Mouse (Mus musculus): Measurements from ENCODE around the gene Tenm4. TPM values are rescaled to one million over a fixed set of nuclear protein-coding genes. Genes with fewer than 3 reads are reported as not detected.

Tenm4 gene
- total and polyA plus RNA-seq, 3 experiments = 9.2 to 15.2 TPM; not detected in 1

DNA sequence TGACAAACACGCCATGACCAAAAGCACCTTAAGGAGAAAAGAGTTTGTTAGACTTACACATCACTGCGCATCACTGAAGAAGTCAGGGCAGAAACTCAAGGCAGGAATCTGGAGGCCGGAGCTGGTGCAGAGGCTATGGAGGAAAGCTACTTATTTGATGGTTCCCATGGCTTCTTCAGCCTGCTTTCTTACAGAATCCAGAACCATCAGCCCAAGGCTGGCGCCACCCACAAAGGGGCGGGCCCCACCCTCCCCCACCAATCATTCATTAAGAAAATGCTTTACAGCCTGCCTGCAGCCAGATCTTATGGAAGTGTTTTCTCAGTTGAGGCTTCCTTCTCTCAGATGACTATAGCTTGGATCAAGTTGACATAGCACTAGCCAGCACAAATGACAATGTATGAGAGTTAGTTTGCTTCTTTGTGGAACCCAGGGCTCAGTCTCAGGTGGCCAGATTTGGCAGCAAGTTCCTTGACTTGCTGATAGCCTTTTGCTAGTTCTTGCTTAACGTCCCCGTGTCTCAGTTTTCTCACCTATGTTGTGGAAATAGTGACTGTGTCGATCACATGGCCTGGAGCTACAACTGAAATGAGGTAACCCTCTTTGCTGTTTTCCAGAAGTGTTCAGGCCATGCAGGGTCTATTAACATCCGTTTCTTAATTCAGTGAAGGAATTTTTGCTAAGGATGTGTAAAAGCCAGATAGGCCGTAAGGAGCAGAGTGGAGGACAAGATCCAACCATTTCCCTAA is 32.9 kb downstream of the Tenm4 start:
- no peak overlapping the region for H3K9ac ChIP-seq (ENCODE audit: control insufficient read depth, low read depth, low read length, poor library complexity, severe bottlenecking)
- H3K4me1 ChIP-seq (ENCODE audit: control insufficient read depth in 1 of 2, insufficient read depth in 2 of 2, low read length in 2 of 2) = no peaks in the 10 kb centered on the region
- no peak overlapping the region for H3K27ac ChIP-seq (ENCODE audit: control insufficient read depth, low read depth, low read length)
- DNase-seq (ENCODE audit: low read depth, low spot score) = no peak
- no peaks in the 10 kb centered on the region for H3K27me3 ChIP-seq (ENCODE audit: control insufficient read depth in 1 of 2, insufficient read depth in 2 of 2, low read length in 2 of 2)
- no peak for TF ChIP-seq MEF2A (IDR thresholded peaks at IDR 0.05; ENCODE audit: extremely low read depth, insufficient replicate concordance, low read depth, low read length, poor library complexity, severe bottlenecking)
- no peaks in the 10 kb centered on the region for H3K9me3 ChIP-seq (replicated peaks; ENCODE audit: insufficient read depth, low read length)
- H3K4me3 ChIP-seq (ENCODE audit: control insufficient read depth in 1 of 2, insufficient read depth in 1 of 2, low read depth in 2 of 2, low read length in 2 of 2) = no peak overlapping the region
- H3K36me3 ChIP-seq (ENCODE audit: control insufficient read depth in 1 of 2, insufficient read depth in 2 of 2, low read length in 2 of 2) = no peaks in the 10 kb centered on the region
- H3K79me2 ChIP-seq (ENCODE audit: control insufficient read depth, insufficient read depth, low read length, poor library complexity) = no peaks in the 10 kb centered on the region

DNA sequence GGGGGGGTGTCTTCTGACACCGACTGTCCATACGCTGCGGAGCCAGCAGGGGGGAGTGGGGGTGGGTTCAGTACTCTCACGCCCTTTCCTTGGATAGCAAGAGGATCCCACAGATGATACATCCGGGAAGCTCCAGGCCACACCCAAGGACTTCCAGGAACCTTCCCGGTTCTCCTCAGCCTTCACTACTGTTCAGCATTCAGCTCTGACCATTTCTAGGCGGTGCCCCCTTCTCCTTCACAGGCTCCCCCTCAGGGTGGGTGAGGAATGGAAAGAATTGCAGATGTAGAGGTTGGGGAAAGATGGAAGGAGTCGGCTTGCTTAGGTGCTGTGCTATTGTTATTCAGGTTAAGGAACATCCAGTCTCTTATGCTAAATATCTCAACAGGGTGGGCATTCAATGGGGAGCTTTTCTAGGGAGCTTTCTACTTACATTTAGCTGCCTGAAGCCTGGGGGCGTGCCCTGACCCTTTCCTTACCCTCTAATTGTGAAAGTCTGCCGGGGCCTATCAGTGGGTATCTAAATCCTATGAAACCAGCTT is 33.8 kb downstream of the Tenm4 start:
- Histone ChIP-seq H3K27ac (ENCODE audit: control insufficient read depth, low read depth, low read length) (no peak overlapping the region), H3K9ac (ENCODE audit: control insufficient read depth, low read depth, low read length, poor library complexity, severe bottlenecking) (no peak overlapping the region)
- DNase-seq (ENCODE audit: low read depth, low spot score) = no peak

DNA sequence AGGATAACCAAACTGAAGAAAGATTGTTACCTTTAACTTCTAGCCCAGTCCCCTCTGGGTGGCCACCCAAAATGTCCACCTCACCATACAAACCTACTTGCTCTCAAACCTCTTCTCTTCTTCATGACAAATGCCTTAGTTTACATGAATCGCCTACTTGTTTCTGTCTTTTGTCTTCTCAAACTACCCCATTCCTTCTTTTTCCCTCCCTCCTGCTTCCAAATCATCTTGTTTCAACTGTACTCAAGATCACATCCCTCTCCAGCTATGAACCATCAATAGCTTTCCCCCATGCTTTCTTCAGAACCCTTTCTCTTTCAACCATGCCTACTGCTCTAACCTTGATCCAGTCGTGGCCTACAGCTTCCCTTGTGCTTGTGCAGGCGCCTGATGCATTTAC is 36.0 kb downstream of the Tenm4 start:
- H3K36me3 ChIP-seq (ENCODE audit: control insufficient read depth in 1 of 2, insufficient read depth in 2 of 2, low read length in 2 of 2) = no peaks in the 10 kb centered on the region
- DNase-seq (ENCODE audit: low read depth, low spot score) = no peak
- TF ChIP-seq MAZ (IDR thresholded peaks at IDR 0.05; ENCODE audit: low read depth, low read length) = no peak
- no peak for TF ChIP-seq TCF12 (IDR thresholded peaks at IDR 0.05; ENCODE audit: low read depth, low read length)
- no peak for TF ChIP-seq ZMIZ1 (IDR thresholded peaks at IDR 0.05; ENCODE audit: low read depth, low read length)
- TF ChIP-seq NRF1 (IDR thresholded peaks at IDR 0.05; ENCODE audit: insufficient read depth, low read depth, low read length, poor library complexity, severe bottlenecking) = no peak
- TF ChIP-seq GATA1 (IDR thresholded peaks at IDR 0.05; ENCODE audit: low read depth, low read length) = no peak
- no peak for TF ChIP-seq UBTF (IDR thresholded peaks at IDR 0.05; ENCODE audit: borderline replicate concordance, insufficient read depth, low read depth, low read length)
- no peak for TF ChIP-seq MAFK (IDR thresholded peaks at IDR 0.05; ENCODE audit: borderline replicate concordance, low read depth, low read length)
- no peak for TF ChIP-seq MEF2A (IDR thresholded peaks at IDR 0.05; ENCODE audit: extremely low read depth, insufficient replicate concordance, low read depth, low read length, poor library complexity, severe bottlenecking)
- no peak for TF ChIP-seq RAD21 (IDR thresholded peaks at IDR 0.05; ENCODE audit: low read depth, low read length)
- no peak for TF ChIP-seq POLR2A (IDR thresholded peaks at IDR 0.05; ENCODE audit: control insufficient read depth in 1 of 2, insufficient read depth in 1 of 2, low read depth in 1 of 2, low read length in 2 of 2, poor library complexity in 1 of 2)
- no peak for TF ChIP-seq EP300 (IDR thresholded peaks at IDR 0.05; ENCODE audit: low read depth in 1 of 2, low read length in 2 of 2)
- TF ChIP-seq CTCF (IDR thresholded peaks at IDR 0.05 in 2 of 3, conservative IDR thresholded peaks at IDR 0.05 in 1 of 3; ENCODE audit: control insufficient read depth in 1 of 3, insufficient read depth in 1 of 3, low read depth in 2 of 3, low read length in 3 of 3, poor library complexity in 1 of 3, severe bottlenecking in 1 of 3) = no peak
- no peak for TF ChIP-seq RCOR1 (IDR thresholded peaks at IDR 0.05; ENCODE audit: low read depth, low read length)
- no peaks in the 10 kb centered on the region for H3K9me3 ChIP-seq (replicated peaks; ENCODE audit: insufficient read depth, low read length)
- no peaks in the 10 kb centered on the region for H3K4me1 ChIP-seq (ENCODE audit: control insufficient read depth in 1 of 2, insufficient read depth in 2 of 2, low read length in 2 of 2)
- no peak overlapping the region for H3K27ac ChIP-seq (ENCODE audit: control insufficient read depth, low read depth, low read length)
- H3K27me3 ChIP-seq (ENCODE audit: control insufficient read depth in 1 of 2, insufficient read depth in 2 of 2, low read length in 2 of 2) = no peaks in the 10 kb centered on the region
- no peak overlapping the region for H3K9ac ChIP-seq (ENCODE audit: control insufficient read depth, low read depth, low read length, poor library complexity, severe bottlenecking)
- no peaks in the 10 kb centered on the region for H3K79me2 ChIP-seq (ENCODE audit: control insufficient read depth, insufficient read depth, low read length, poor library complexity)
- H3K4me3 ChIP-seq (ENCODE audit: control insufficient read depth in 1 of 2, insufficient read depth in 1 of 2, low read depth in 2 of 2, low read length in 2 of 2) = no peak overlapping the region

More for the DNA sequence above, 33.8 kb downstream of the Tenm4 start:
- no peaks in the 10 kb centered on the region for H3K36me3 ChIP-seq (ENCODE audit: control insufficient read depth in 1 of 2, insufficient read depth in 2 of 2, low read length in 2 of 2)
- no peaks in the 10 kb centered on the region for H3K4me1 ChIP-seq (ENCODE audit: control insufficient read depth in 1 of 2, insufficient read depth in 2 of 2, low read length in 2 of 2)
- no peaks in the 10 kb centered on the region for H3K9me3 ChIP-seq (replicated peaks; ENCODE audit: insufficient read depth, low read length)
- no peaks in the 10 kb centered on the region for H3K27me3 ChIP-seq (ENCODE audit: control insufficient read depth in 1 of 2, insufficient read depth in 2 of 2, low read length in 2 of 2)
- H3K79me2 ChIP-seq (ENCODE audit: control insufficient read depth, insufficient read depth, low read length, poor library complexity) = no peaks in the 10 kb centered on the region
- no peak overlapping the region for H3K4me3 ChIP-seq (ENCODE audit: control insufficient read depth in 1 of 2, insufficient read depth in 1 of 2, low read depth in 2 of 2, low read length in 2 of 2)
- TF ChIP-seq ZNF384 (IDR thresholded peaks at IDR 0.05; ENCODE audit: low read depth, low read length) (no peak), SMC3 (IDR thresholded peaks at IDR 0.05; ENCODE audit: low read depth, low read length) (no peak), TBP (IDR thresholded peaks at IDR 0.05; ENCODE audit: low read depth, low read length) (no peak)
